In the genomic region with DNA sequence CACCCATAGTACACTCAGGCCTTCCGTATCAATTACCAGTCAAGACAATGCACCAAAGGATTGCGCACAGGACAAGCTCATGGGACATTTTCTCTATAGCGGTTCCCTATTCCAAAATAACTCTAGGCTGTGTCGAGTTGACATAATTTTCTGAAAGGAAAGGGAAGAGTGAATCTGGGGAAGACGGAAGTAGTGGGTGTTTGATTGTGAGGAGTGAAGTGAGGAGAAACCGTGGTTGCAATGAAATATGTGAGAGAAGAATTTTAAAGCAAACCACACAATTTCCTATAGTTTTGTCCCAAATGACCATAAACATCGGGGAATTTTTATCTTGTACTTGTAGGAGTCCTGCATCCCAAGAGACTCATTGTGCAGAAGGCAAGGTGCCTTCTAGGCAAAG, we compare ENCODE assay signal across 46 mouse cellular contexts. TPM values are rescaled to one million over a fixed set of nuclear protein-coding genes. Genes with fewer than 3 reads are reported as not detected.
"Had no signal": no experiment of that assay in that cellular context is flagged by ENCODE, and none has a peak within 500 bp of the region (broad histone marks: within the 10 kb centered on the region; RNA-seq: fewer than 3 reads in every experiment).

No protein-coding gene starts in this region.

- DNase-seq: left cerebral cortex, postnatal 4 days; liver; liver, embryonic 13.5 days; liver, postnatal 0 days; lung, adult 18-20 months; lung, adult 2 months; lung, embryonic 14.5 days; lung, postnatal 10 days; lung, postnatal 14 days; lung, postnatal 36 days; lung, postnatal 4 days; midbrain, embryonic 14.5 days had no signal

- H3K4me1 ChIP-seq: limb, embryonic 10.5 days; limb, embryonic 12.5 days; limb, embryonic 13.5 days; limb, embryonic 15.5 days; liver, embryonic 12.5 days; liver, embryonic 13.5 days; liver, embryonic 15.5 days; lung, embryonic 15.5 days; megakaryocyte, embryonic 14.5 days; midbrain, embryonic 12.5 days; midbrain, embryonic 13.5 days; midbrain, embryonic 15.5 days; neural tube, embryonic 12.5 days had no signal

- H3K4me3 ChIP-seq: left cerebral cortex, adult 2 months; limb, embryonic 10.5 days; limb, embryonic 12.5 days; limb, embryonic 13.5 days; limb, embryonic 15.5 days; liver, embryonic 12.5 days; liver, embryonic 13.5 days; liver, embryonic 15.5 days; lung, embryonic 15.5 days; megakaryocyte, embryonic 14.5 days; midbrain, embryonic 12.5 days; midbrain, embryonic 13.5 days; midbrain, embryonic 15.5 days; myocyte; neural tube, embryonic 12.5 days had no signal

- H3K9me3 ChIP-seq: limb, embryonic 10.5 days; limb, embryonic 12.5 days; limb, embryonic 13.5 days; limb, embryonic 15.5 days; liver, embryonic 12.5 days; liver, embryonic 13.5 days; liver, embryonic 15.5 days; lung, embryonic 15.5 days; megakaryocyte, embryonic 14.5 days; midbrain, embryonic 12.5 days; midbrain, embryonic 13.5 days; midbrain, embryonic 15.5 days; neural tube, embryonic 12.5 days had no signal

- H3K27me3 ChIP-seq: limb, embryonic 12.5 days; limb, embryonic 13.5 days; limb, embryonic 15.5 days; liver, embryonic 12.5 days; liver, embryonic 13.5 days; liver, embryonic 15.5 days; lung, embryonic 15.5 days; megakaryocyte, embryonic 14.5 days; midbrain, embryonic 12.5 days; midbrain, embryonic 13.5 days; midbrain, embryonic 15.5 days; neural tube, embryonic 12.5 days had no signal

- H3K4me2 ChIP-seq: limb, embryonic 12.5 days; limb, embryonic 13.5 days; limb, embryonic 15.5 days; liver, embryonic 11.5 days; liver, embryonic 12.5 days; liver, embryonic 13.5 days; liver, embryonic 15.5 days; lung, embryonic 14.5 days; lung, embryonic 15.5 days; midbrain, embryonic 12.5 days; midbrain, embryonic 13.5 days; midbrain, embryonic 15.5 days; neural tube, embryonic 12.5 days had no signal

- H3K36me3 ChIP-seq: limb, embryonic 10.5 days; limb, embryonic 12.5 days; limb, embryonic 13.5 days; limb, embryonic 15.5 days; liver, embryonic 12.5 days; liver, embryonic 13.5 days; liver, embryonic 15.5 days; lung, embryonic 15.5 days; midbrain, embryonic 12.5 days; midbrain, embryonic 13.5 days; midbrain, embryonic 15.5 days; neural tube, embryonic 12.5 days had no signal

- H3K27ac ChIP-seq: left cerebral cortex, adult 2 months; limb, embryonic 10.5 days; limb, embryonic 12.5 days; limb, embryonic 13.5 days; limb, embryonic 15.5 days; liver, embryonic 12.5 days; liver, embryonic 13.5 days; liver, embryonic 14.5 days; liver, embryonic 15.5 days; lung, embryonic 15.5 days; macrophage; midbrain, embryonic 12.5 days; midbrain, embryonic 13.5 days; midbrain, embryonic 15.5 days; neural tube, embryonic 12.5 days had no signal

- H3K9ac ChIP-seq: limb, embryonic 12.5 days; limb, embryonic 13.5 days; limb, embryonic 15.5 days; liver, embryonic 12.5 days; liver, embryonic 13.5 days; liver, embryonic 14.5 days; liver, embryonic 15.5 days; liver, postnatal 0 days; lung, embryonic 14.5 days; lung, embryonic 15.5 days; midbrain, embryonic 12.5 days; midbrain, embryonic 13.5 days; midbrain, embryonic 15.5 days; neural tube, embryonic 12.5 days had no signal

- ATAC-seq: liver, embryonic 12.5 days; liver, postnatal 0 days; lung, postnatal 0 days; midbrain, embryonic 13.5 days; midbrain, embryonic 15.5 days; midbrain, embryonic 16.5 days had no signal

RNA-seq across cellular contexts. Expression of a gene that starts 21.2 kb away (rescaled TPM):
- total RNA-seq: left cerebral cortex, postnatal 4 days; megakaryocyte progenitor cell, adult 5-6 weeks; megakaryocyte, adult 5-6 weeks; megakaryocyte-erythroid progenitor cell, adult 5-6 weeks; monocyte, adult 5-6 weeks had no signal
- polyA plus RNA-seq: limb, embryonic 10.5 days; limb, embryonic 11.5 days; limb, embryonic 12.5 days; limb, embryonic 13.5 days; liver, adult 2 months; liver, embryonic 12.5 days; liver, embryonic 13.5 days; liver, embryonic 14.5 days; liver, postnatal 0 days; lung, embryonic 14.5 days; lung, postnatal 0 days; macrophage; midbrain, embryonic 12.5 days; midbrain, embryonic 13.5 days; midbrain, embryonic 14.5 days; midbrain, embryonic 15.5 days; midbrain, embryonic 16.5 days; neural tube, embryonic 11.5 days; neural tube, embryonic 12.5 days had no signal

RNA-seq across cellular contexts. Expression of a gene that starts 34.1 kb away (rescaled TPM):
- total RNA-seq: left cerebral cortex, adult 2 months; left cerebral cortex, postnatal 10 days; left cerebral cortex, postnatal 14 days; left cerebral cortex, postnatal 25 days; left cerebral cortex, postnatal 36 days; left cerebral cortex, postnatal 4 days; liver, adult 2 months; megakaryocyte progenitor cell, adult 5-6 weeks; megakaryocyte, adult 5-6 weeks; megakaryocyte-erythroid progenitor cell, adult 5-6 weeks; midbrain, postnatal 0 days; monocyte, adult 5-6 weeks had no signal
- polyA plus RNA-seq: limb, embryonic 10.5 days; limb, embryonic 11.5 days; limb, embryonic 12.5 days; limb, embryonic 13.5 days; limb, embryonic 14.5 days; limb, embryonic 15.5 days; liver, adult 2 months; liver, embryonic 11.5 days; liver, embryonic 12.5 days; liver, embryonic 13.5 days; liver, embryonic 14.5 days; liver, embryonic 15.5 days; liver, embryonic 16.5 days; liver, postnatal 0 days; lung, adult 2 months; lung, embryonic 14.5 days; lung, embryonic 15.5 days; lung, embryonic 16.5 days; lung, postnatal 0 days; macrophage; midbrain, embryonic 12.5 days; midbrain, embryonic 13.5 days; midbrain, embryonic 14.5 days; midbrain, embryonic 15.5 days; midbrain, embryonic 16.5 days; midbrain, postnatal 0 days; myocyte; neural tube, embryonic 11.5 days; neural tube, embryonic 12.5 days had no signal

RNA-seq across cellular contexts. Expression of a gene that starts 53.5 kb away (rescaled TPM):
- total RNA-seq: left cerebral cortex, adult 2 months; left cerebral cortex, postnatal 10 days; left cerebral cortex, postnatal 14 days; left cerebral cortex, postnatal 25 days; left cerebral cortex, postnatal 36 days; left cerebral cortex, postnatal 4 days; liver, adult 2 months; megakaryocyte progenitor cell, adult 5-6 weeks; megakaryocyte, adult 5-6 weeks; megakaryocyte-erythroid progenitor cell, adult 5-6 weeks; midbrain, postnatal 0 days; monocyte, adult 5-6 weeks had no signal
- polyA plus RNA-seq: limb, embryonic 10.5 days; limb, embryonic 11.5 days; limb, embryonic 12.5 days; limb, embryonic 13.5 days; limb, embryonic 14.5 days; limb, embryonic 15.5 days; liver, adult 2 months; liver, embryonic 11.5 days; liver, embryonic 12.5 days; liver, embryonic 13.5 days; liver, embryonic 14.5 days; liver, embryonic 15.5 days; liver, embryonic 16.5 days; liver, postnatal 0 days; lung, adult 2 months; lung, embryonic 14.5 days; lung, embryonic 15.5 days; lung, embryonic 16.5 days; lung, postnatal 0 days; macrophage; midbrain, embryonic 12.5 days; midbrain, embryonic 13.5 days; midbrain, embryonic 14.5 days; midbrain, embryonic 15.5 days; midbrain, embryonic 16.5 days; midbrain, postnatal 0 days; myocyte; neural tube, embryonic 11.5 days; neural tube, embryonic 12.5 days had no signal
